In genomic region chr8:80493523-80494345, GRCm38 (mm10) we compare ENCODE assay signal across 8 mouse cellular contexts. TPM values are rescaled to one million over a fixed set of nuclear protein-coding genes. Genes with fewer than 3 reads are reported as not detected.
DNase-seq lines count a peak whose midpoint lies in the region; ATAC-seq and TF ChIP-seq lines count a peak whose summit lies in the region.

Gene Gypa (plus strand): TSS chr8:80493781.

- WGBS in forebrain, embryonic 15.5 days = 27% methylated on average over 14 of the region's 14 CpGs
- WGBS in liver, embryonic 12.5 days (ENCODE audit: insufficient replicate concordance) = 11% methylated on average over 14 of the region's 14 CpGs

- H3K9me3 ChIP-seq in G1E (replicated peaks) = no peaks in the 10 kb centered on the region
- no peaks in the 10 kb centered on the region for H3K9me3 ChIP-seq in forebrain, embryonic 15.5 days
- H3K9me3 ChIP-seq in liver, embryonic 12.5 days (replicated peaks) = no peaks in the 10 kb centered on the region

- DNase-seq in gastrocnemius, adult 2 months = no peak
- no peak for DNase-seq in gastrocnemius, postnatal 14 days
- DNase-seq in G1E (ENCODE audit: low spot score) (peak; percentile 42), adipocyte (ENCODE audit: low spot score) (no peak)
- DNase-seq in spleen, postnatal 10 days (ENCODE audit: low spot score in 2 of 2) = peak; percentile 76 to 87
- no peak for DNase-seq in frontal cortex, adult 2 months (ENCODE audit: extremely low spot score in 1 of 2, low spot score in 1 of 2)

- TF ChIP-seq CTCF in gastrocnemius, adult 2 months (IDR thresholded peaks at IDR 0.05) = no peak
- no peak for TF ChIP-seq CTCF in G1E (IDR thresholded peaks at IDR 0.05; ENCODE audit: low read depth, low read length)

- intact Hi-C loops in gastrocnemius, adult 2 months (cut with DNase I) = loop anchor here (2.0 kb wide), 1 partner anchor 195 kb away; no protein-coding TSS in a partner anchor
- intact Hi-C loops in gastrocnemius, postnatal 14 days (cut with DNase I; ENCODE audit: low total_unique reads) = no loop called here

- peak; percentile 91 for ATAC-seq in G1E (ENCODE audit: extremely low read depth, insufficient number of reproducible peaks, low FRiP score, poor library complexity, severe bottlenecking)
- ATAC-seq in forebrain, embryonic 15.5 days (replicated peaks) = peak; percentile 30; the same call in 1 of the 2 replicates
- ATAC-seq in liver, embryonic 12.5 days = peak; percentile 94

- H3K27ac ChIP-seq in gastrocnemius, adult 2 months = peak within 1 kb of the TSS; percentile 53; the same call in 1 of the 2 replicates
- H3K27ac ChIP-seq in forebrain, embryonic 15.5 days (replicated peaks) = no peak within 1 kb of the TSS
- peak within 1 kb of the TSS; percentile 96 for H3K27ac ChIP-seq in liver, embryonic 12.5 days

- H3K4me2 ChIP-seq in forebrain, embryonic 15.5 days (replicated peaks) = peak within 1 kb of the TSS; percentile 74
- peak within 1 kb of the TSS; percentile 80 for H3K4me2 ChIP-seq in liver, embryonic 12.5 days

- H3K9ac ChIP-seq in forebrain, embryonic 15.5 days (replicated peaks) = peak within 1 kb of the TSS; percentile 46
- peak within 1 kb of the TSS; percentile 87 for H3K9ac ChIP-seq in liver, embryonic 12.5 days

- peak within 1 kb of the TSS; percentile 69 for H3K4me3 ChIP-seq in gastrocnemius, adult 2 months
- peak within 1 kb of the TSS; percentile 70 for H3K4me3 ChIP-seq in G1E (ENCODE audit: low read depth, low read length)
- H3K4me3 ChIP-seq in forebrain, embryonic 15.5 days = peak within 1 kb of the TSS; percentile 48
- H3K4me3 ChIP-seq in liver, embryonic 12.5 days = peak within 1 kb of the TSS; percentile 75

- no peaks in the 10 kb centered on the region for H3K27me3 ChIP-seq in G1E (ENCODE audit: insufficient read depth, low read length)
- no peaks in the 10 kb centered on the region for H3K27me3 ChIP-seq in forebrain, embryonic 15.5 days
- no peaks in the 10 kb centered on the region for H3K27me3 ChIP-seq in liver, embryonic 12.5 days (replicated peaks)

- H3K4me1 ChIP-seq in G1E (ENCODE audit: insufficient read depth, low read depth, low read length) = peaks cover 63% of the 10 kb centered on the region
- peaks cover 7% of the 10 kb centered on the region for H3K4me1 ChIP-seq in forebrain, embryonic 15.5 days
- H3K4me1 ChIP-seq in liver, embryonic 12.5 days = peaks cover 46% of the 10 kb centered on the region

- H3K36me3 ChIP-seq in G1E (replicated peaks) = peaks cover 22% of the 10 kb centered on the region
- H3K36me3 ChIP-seq in forebrain, embryonic 15.5 days = no peaks in the 10 kb centered on the region
- H3K36me3 ChIP-seq in liver, embryonic 12.5 days = peaks cover 34% of the 10 kb centered on the region

RNA-seq across cellular contexts. Expression of gene Gypa, which starts in this region (rescaled TPM):
- not detected for total RNA-seq in gastrocnemius, adult 2 months (2021)
- under 1 TPM; 0.29 to 0.60 TPM for total RNA-seq in gastrocnemius, postnatal 14 days (2021)
- total RNA-seq in G1E (2014; fragmentation: Nextera tagmentation) (161 and 227 TPM in 2 replicates), G1E (2017) (35.0 and 39.1 TPM in 2 replicates)
- polyA plus RNA-seq in G1E (2012) = 2.2 and 3.5 TPM in 2 replicates
- polyA plus RNA-seq in forebrain, embryonic 15.5 days (2015; fragmentation: Nextera tagmentation; extraction: Ambion mirVana) = 2.5 and 4.2 TPM in 2 replicates
- 495 and 540 TPM in 2 replicates for polyA plus RNA-seq in liver, embryonic 12.5 days (2016; fragmentation: Nextera tagmentation; extraction: Ambion mirVana)
- 0.04 and 0.15 TPM in 2 replicates for polyA plus RNA-seq in frontal cortex, adult 2 months (2012; rRNA removed)

Comparison
In these comparisons a context has a peak if more than half of its experiments do, and no peak if none do; other contexts are left out.
1. RNA of gene Gypa (total RNA-seq): 35.0 to 227 TPM in G1E; 0.29 to 0.60 TPM in gastrocnemius, postnatal 14 days and not detected in gastrocnemius, adult 2 months; every median in the first group is over 10 times any median in the second.
2. RNA of gene Gypa (polyA plus RNA-seq): 495 to 540 TPM in liver, embryonic 12.5 days; 2.2 to 3.5 TPM in G1E, 2.5 to 4.2 TPM in forebrain, embryonic 15.5 days and 0.04 to 0.15 TPM in frontal cortex, adult 2 months; every median in the first group is over 10 times any median in the second.
3. DNase-seq: peak in G1E (single experiment) and spleen, postnatal 10 days (2 of 2); none in gastrocnemius, adult 2 months (single experiment), gastrocnemius, postnatal 14 days (single experiment), adipocyte (single experiment) and frontal cortex, adult 2 months (0 of 2).
4. ATAC-seq: peak in every context shown above with its lines; median percentile 94 in liver, embryonic 12.5 days; 91 in G1E; 30 in forebrain, embryonic 15.5 days.
5. Peak in every context shown above with its lines, with median percentiles within 50 percentile points of each other: H3K4me3 ChIP-seq.